In genomic region chr1:170864754-170865153, GRCm38 (mm10) we compare ENCODE assay signal across 25 mouse cellular contexts. TPM values are rescaled to one million over a fixed set of nuclear protein-coding genes. Genes with fewer than 3 reads are reported as not detected.
DNase-seq lines count a peak whose midpoint lies in the region; ATAC-seq and TF ChIP-seq lines count a peak whose summit lies in the region.
"Had no signal": no experiment of that assay in that cellular context is flagged by ENCODE, and none has a peak within 500 bp of the region (broad histone marks: within the 10 kb centered on the region; RNA-seq: fewer than 3 reads in every experiment).

No protein-coding gene starts in this region.

- H3K4me3 ChIP-seq in kidney, adult 2 months (ENCODE audit: insufficient read depth, low read depth, low read length): no peak overlapping the region
- H3K4me3 ChIP-seq in megakaryocyte, embryonic 14.5 days (replicated peaks): peak overlapping the region; percentile 95
- no peak overlapping the region for H3K4me3 ChIP-seq in myocyte
- H3K4me3 ChIP-seq: embryonic facial prominence, embryonic 10.5 days; forebrain, embryonic 13.5 days; hindbrain, embryonic 13.5 days had no signal

- WGBS in kidney, adult 2 months: 56% methylated on average over 3 of the region's 3 CpGs

- no peak for TF ChIP-seq CTCF in kidney, adult 2 months (conservative IDR thresholded peaks at IDR 0.05; ENCODE audit: insufficient read depth, insufficient read length, low read depth, low read length)

- no peaks in the 10 kb centered on the region for H3K36me3 ChIP-seq in kidney, adult 2 months (ENCODE audit: control insufficient read depth, insufficient read depth, low read length)
- peaks cover 24% of the 10 kb centered on the region for H3K36me3 ChIP-seq in megakaryocyte, embryonic 14.5 days (replicated peaks; ENCODE audit: low read length)
- H3K36me3 ChIP-seq in myocyte (ENCODE audit: control insufficient read depth, insufficient read depth): no peaks in the 10 kb centered on the region
- H3K36me3 ChIP-seq: embryonic facial prominence, embryonic 10.5 days; heart, embryonic 10.5 days; hindbrain, embryonic 13.5 days had no signal

- no peak for TF ChIP-seq POLR2A in kidney, adult 2 months (IDR thresholded peaks at IDR 0.05; ENCODE audit: low read depth, low read length)
- no peak for TF ChIP-seq POLR2A in myocyte (IDR thresholded peaks at IDR 0.05; ENCODE audit: insufficient read length, low read depth)

- H3K79me2 ChIP-seq in myocyte (ENCODE audit: control insufficient read depth, insufficient read depth): peaks cover 77% of the 10 kb centered on the region

- peak; percentile 50 for DNase-seq in kidney, adult 2 months
- no peak for DNase-seq in kidney, postnatal 4 days
- no peak for DNase-seq in cerebellum, postnatal 4 days (ENCODE audit: low spot score in 2 of 2)
- no peak for DNase-seq in lung, postnatal 36 days
- DNase-seq: adrenal gland, adult 2 months; adrenal gland, postnatal 25 days; cerebellum, adult 18-20 months; cerebellum, adult 9-11 months; cerebellum, postnatal 36 days; forebrain, postnatal 0 days; gastrocnemius, postnatal 14 days; heart, adult 18-20 months; heart, postnatal 10 days had no signal

- H3K4me1 ChIP-seq in kidney, adult 2 months (ENCODE audit: control insufficient read depth, insufficient read depth, low read length): 0 out of 2 replicates have a peak, but pooled peaks cover 4% of the 10 kb centered on the region
- H3K4me1 ChIP-seq in megakaryocyte, embryonic 14.5 days: peaks cover 65% of the 10 kb centered on the region

- H3K27me3 ChIP-seq in kidney, adult 2 months (replicated peaks; ENCODE audit: control insufficient read depth, insufficient read depth, low read length): no peaks in the 10 kb centered on the region
- no peaks in the 10 kb centered on the region for H3K27me3 ChIP-seq in megakaryocyte, embryonic 14.5 days (replicated peaks)
- H3K27me3 ChIP-seq in myocyte (ENCODE audit: control insufficient read depth, insufficient read depth, insufficient read length): no peaks in the 10 kb centered on the region
- H3K27me3 ChIP-seq: forebrain, embryonic 13.5 days; hindbrain, embryonic 13.5 days had no signal

- H3K9me3 ChIP-seq in megakaryocyte, embryonic 14.5 days: no peaks in the 10 kb centered on the region
- H3K9me3 ChIP-seq: embryonic facial prominence, embryonic 10.5 days; forebrain, embryonic 13.5 days; heart, embryonic 10.5 days; hindbrain, embryonic 13.5 days had no signal

- H3ac ChIP-seq in myocyte (ENCODE audit: control insufficient read depth, insufficient read length): no peak overlapping the region

- no peak overlapping the region for H3K27ac ChIP-seq in kidney, adult 2 months (ENCODE audit: insufficient read depth, low read depth, low read length)
- H3K27ac ChIP-seq: embryonic facial prominence, embryonic 10.5 days; forebrain, embryonic 13.5 days; hindbrain, embryonic 13.5 days; hindbrain, postnatal 0 days had no signal

- peak overlapping the region; percentile 5 for H3K4me2 ChIP-seq in myocyte (ENCODE audit: low read depth)
- H3K4me2 ChIP-seq: forebrain, embryonic 13.5 days; hindbrain, embryonic 13.5 days had no signal

- no peak for ATAC-seq in megakaryocyte, adult 5-6 weeks (ENCODE audit: poor library complexity, severe bottlenecking)
- ATAC-seq: forebrain, embryonic 13.5 days; forebrain, postnatal 0 days; hindbrain, postnatal 0 days had no signal

TF ChIP-seq in myocyte, 11 proteins besides CTCF, POLR2A, EP300 and RAD21:
- TF ChIP-seq REST (IDR thresholded peaks at IDR 0.05; ENCODE audit: insufficient read depth, insufficient read length): no peak

RNA-seq across cellular contexts. Expression of gene Atf6, which starts 2.8 kb away (rescaled TPM):
- polyA plus RNA-seq in kidney, adult 2 months (2012; rRNA removed): 15.4 and 16.4 TPM in 2 replicates
- polyA plus RNA-seq in megakaryocyte, embryonic 14.5 days (2012; ENCODE audit: insufficient read depth, low replicate concordance): 3.1 and 4.8 TPM in 2 replicates
- total RNA-seq in megakaryocyte, adult 5-6 weeks (2015): 35.9 and 38.4 TPM in 2 replicates
- total RNA-seq in megakaryocyte, adult 5-6 weeks (2017): 35.1 and 39.4 TPM in 2 replicates
- 40.2 TPM for polyA plus RNA-seq in myocyte (2012; fragmentation: generic; extraction: Trizol)

RNA-seq across cellular contexts. Expression of gene Gm26620, which starts 20.1 kb away (rescaled TPM):
- 0.75 and 1.8 TPM in 2 replicates for polyA plus RNA-seq in kidney, adult 2 months (2012; rRNA removed)
- polyA plus RNA-seq in megakaryocyte, embryonic 14.5 days (2012; ENCODE audit: insufficient read depth, low replicate concordance): 3.3 and 14.1 TPM in 2 replicates
- total RNA-seq in megakaryocyte, adult 5-6 weeks (2015): 1.2 TPM in 1 of 2 replicates, not detected in the other
- not detected in 2 replicates for total RNA-seq in megakaryocyte, adult 5-6 weeks (2017)
- 0.06 TPM for polyA plus RNA-seq in myocyte (2012; fragmentation: generic; extraction: Trizol)
- total RNA-seq: hematopoietic stem cell, adult 5-6 weeks had no signal
- polyA plus RNA-seq: heart, embryonic 14.5 days had no signal

RNA-seq across cellular contexts. Expression of gene Dusp12, which starts 20.6 kb away (rescaled TPM):
- 13.8 and 18.8 TPM in 2 replicates for polyA plus RNA-seq in kidney, adult 2 months (2012; rRNA removed)
- 2.7 and 7.6 TPM in 2 replicates for polyA plus RNA-seq in megakaryocyte, embryonic 14.5 days (2012; ENCODE audit: insufficient read depth, low replicate concordance)
- 7.5 and 10.3 TPM in 2 replicates for total RNA-seq in megakaryocyte, adult 5-6 weeks (2015)
- total RNA-seq in megakaryocyte, adult 5-6 weeks (2017): 5.2 and 5.4 TPM in 2 replicates
- polyA plus RNA-seq in myocyte (2012; fragmentation: generic; extraction: Trizol): 26.8 TPM

RNA-seq across cellular contexts. Expression of gene Fcrlb, which starts 48.0 kb away (rescaled TPM):
- 0.31 and 0.54 TPM in 2 replicates for polyA plus RNA-seq in kidney, adult 2 months (2012; rRNA removed)
- 1.4 TPM in 1 of 2 replicates, not detected in the other for polyA plus RNA-seq in megakaryocyte, embryonic 14.5 days (2012; ENCODE audit: insufficient read depth, low replicate concordance)
- total RNA-seq in megakaryocyte, adult 5-6 weeks (2015): not detected in 2 replicates
- total RNA-seq in megakaryocyte, adult 5-6 weeks (2017): not detected in 2 replicates
- 1.6 TPM for polyA plus RNA-seq in myocyte (2012; fragmentation: generic; extraction: Trizol)
- total RNA-seq: adrenal gland, adult 2 months; adrenal gland, postnatal 25 days; forebrain, postnatal 0 days; gastrocnemius, adult 18-20 months; gastrocnemius, postnatal 14 days; heart, adult 18-20 months; heart, postnatal 10 days; hematopoietic stem cell, adult 5-6 weeks had no signal
- polyA plus RNA-seq: embryonic facial prominence, embryonic 10.5 days; embryonic facial prominence, embryonic 14.5 days; forebrain, embryonic 13.5 days; heart, embryonic 10.5 days had no signal
